Mouse (Mus musculus) neutrophil, adult 59 days (primary cell): Measurements from ENCODE around the gene Foxd4. TPM values are rescaled to one million over a fixed set of nuclear protein-coding genes. Genes with fewer than 3 reads are reported as not detected.

Source experiments
- total RNA-seq, 2 experiments: library from RNA; stranded (reverse); gene quantifications; 1 replicate in 1 of 2; 2 replicates in 1 of 2; pipeline ENCODE4 v1.2.4; 2023

Foxd4 gene
- 1 to 10 TPM; 3.6 to 3.8 TPM for total RNA-seq

DNA sequence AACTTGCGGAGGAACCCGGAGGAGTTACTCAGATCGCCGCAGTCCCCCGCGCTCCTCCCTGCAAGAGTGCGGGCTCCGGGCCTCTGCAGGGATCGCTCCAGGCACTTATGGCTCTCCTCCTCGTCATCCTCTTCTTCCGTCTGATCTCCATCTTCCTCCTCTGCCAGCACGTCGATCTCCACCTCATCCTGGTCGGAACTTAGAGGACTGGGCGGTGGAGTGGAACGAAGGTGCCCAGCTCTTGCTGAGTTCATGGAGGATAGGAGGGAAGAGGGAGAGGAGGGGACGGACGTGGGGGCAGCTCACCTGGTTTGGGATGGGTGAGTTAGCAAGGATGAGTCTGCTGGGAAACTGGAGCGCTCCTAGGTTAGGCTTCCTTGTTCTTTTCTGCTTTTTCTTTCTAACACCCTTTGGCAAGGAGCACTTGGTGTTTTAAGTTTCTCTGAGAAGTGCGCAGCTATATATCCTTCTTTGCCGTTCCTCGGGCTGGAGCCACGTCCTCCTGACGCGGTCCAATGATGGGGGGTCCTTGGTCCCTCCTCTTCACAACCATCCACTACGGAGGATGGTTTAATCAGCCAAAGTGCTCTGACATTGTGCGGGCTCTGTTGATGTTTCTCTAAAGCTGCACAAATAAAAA is at the start of gene Foxd4:
Foxd4 (minus strand) TSS at position 617 of the 640 bp plus-strand sequence.

DNA sequence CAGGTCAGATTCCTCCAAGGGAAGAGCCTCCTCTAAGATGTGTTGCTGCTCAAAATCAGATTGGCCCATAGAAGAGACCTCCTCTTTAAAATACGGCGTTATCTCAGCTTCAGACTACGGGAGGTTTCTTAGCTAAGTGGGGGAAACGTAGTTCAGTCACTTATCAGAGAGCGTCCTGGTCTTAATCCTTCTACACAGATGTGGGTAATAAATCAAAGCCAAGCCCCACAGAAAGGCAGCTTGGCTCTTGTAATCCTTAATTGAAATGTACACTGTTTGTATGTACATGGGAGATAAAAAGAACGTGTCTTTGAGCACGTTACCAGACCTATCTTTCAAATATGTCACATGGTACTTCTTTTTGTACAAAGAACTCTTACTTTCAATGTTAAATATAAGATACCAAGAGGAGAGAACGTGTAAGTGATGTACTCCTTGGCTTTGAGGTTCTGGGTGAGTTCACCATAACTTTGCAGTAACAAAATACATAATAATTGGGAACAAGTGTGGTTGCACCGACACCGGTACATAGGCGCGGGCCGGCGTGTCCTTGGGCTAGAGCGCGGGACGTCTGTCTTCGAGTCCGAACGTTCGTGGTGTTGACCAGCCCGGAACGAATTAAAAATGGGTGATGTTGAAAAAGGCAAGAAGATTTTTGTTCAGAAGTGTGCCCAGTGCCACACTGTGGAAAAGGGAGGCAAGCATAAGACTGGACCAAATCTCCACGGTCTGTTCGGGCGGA is 25.7 kb downstream of the Foxd4 start, which contains the start of gene Gm10053:
Gm10053 (plus strand) TSS at position 558 of the 742 bp plus-strand sequence.

DNA sequence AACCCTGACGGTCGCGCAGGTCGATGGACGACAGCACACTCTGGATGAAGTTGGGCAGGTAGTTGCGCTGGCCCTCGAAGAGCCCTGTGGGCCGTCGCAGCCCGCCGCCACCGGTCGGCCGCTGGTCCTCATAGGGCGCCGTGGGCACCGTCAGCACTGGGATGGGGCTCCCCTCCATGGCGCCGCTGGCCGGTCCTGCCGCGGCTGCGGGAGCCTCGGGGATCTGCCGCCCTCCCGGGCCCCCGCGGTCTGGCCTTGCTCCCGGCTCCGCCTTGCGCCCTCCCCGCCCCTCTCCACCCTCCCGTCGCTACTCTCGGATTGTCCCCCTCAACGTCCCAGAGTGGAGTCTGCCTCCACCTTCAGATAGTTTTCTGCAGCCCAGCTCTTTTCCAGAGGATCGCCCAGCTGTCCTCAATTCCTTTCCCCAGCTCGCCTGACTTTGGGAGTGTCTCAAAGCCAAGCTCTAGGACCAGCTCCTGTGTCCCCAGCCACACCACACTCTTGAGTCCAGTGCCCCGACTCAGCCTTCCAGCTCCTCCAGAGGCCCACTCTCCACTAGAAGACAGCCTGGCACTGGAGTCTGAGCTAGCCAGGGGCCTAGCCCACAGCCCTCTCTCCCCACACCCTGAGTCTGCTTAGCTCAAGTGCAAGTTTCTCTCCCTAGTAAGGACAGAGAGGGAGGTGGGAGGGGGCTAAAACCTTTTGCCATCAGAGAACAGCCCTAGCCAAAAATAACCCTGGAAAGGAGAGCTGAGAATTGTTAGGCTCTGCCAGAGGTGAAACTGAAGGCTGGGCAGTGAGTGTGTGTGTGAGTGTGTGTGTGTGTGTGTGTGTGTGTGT is 39.2 kb downstream of the Foxd4 start, which contains the start of gene Pgm5:
Pgm5 (minus strand) TSS at position 244 of the 840 bp plus-strand sequence.

Other genes with a start within 250 kb of the Foxd4 start
- not detected for gene Tmem252, start 227.2 kb downstream of the Foxd4 start, total RNA-seq
- not detected for gene Pgm5, start 39.3 kb downstream of the Foxd4 start, total RNA-seq
- gene Gm10053, start 25.5 kb downstream of the Foxd4 start, total RNA-seq: 10 to 100 TPM; 42.1 to 59.3 TPM
- gene Cbwd1, start 60.4 kb upstream of the Foxd4 start, total RNA-seq: 1 to 10 TPM; 2.0 to 4.8 TPM
- gene Dock8, start 98.3 kb upstream of the Foxd4 start, total RNA-seq: 100 to 1,000 TPM; 363 to 379 TPM